Mouse (Mus musculus) heart, postnatal 0 days (tissue): Measurements from ENCODE around the gene Ip6k3. TPM values are rescaled to one million over a fixed set of nuclear protein-coding genes. Genes with fewer than 3 reads are reported as not detected.

Source experiments
- ATAC-seq: fragments of 200-750 bp; cut with Nextera tagmentation; 2 replicates; pipeline ENCODE4 v1.8.0; 2017; ENCODE audit warnings: low read depth, moderate number of reproducible peaks, moderate library complexity; ENCODE audit not compliant: insufficient read depth
- DNase-seq: peaks from one replicate; pipeline ENCODE4 v3.0.0-alpha.2; 2016; ENCODE audit warnings: low spot score
- H3K27ac ChIP-seq: fragments of 300-500 bp; sonication (generic); 2 replicates; pipeline ENCODE4 v1.5.1; 2014; ENCODE audit warnings: low read depth, mild to moderate bottlenecking
- H3K27me3 ChIP-seq: fragments of 300-500 bp; sonication (generic); 2 replicates; pipeline ENCODE4 v1.6.1; 2014; ENCODE audit warnings: low read length, mixed read lengths; ENCODE audit not compliant: control insufficient read depth, insufficient read depth
- H3K36me3 ChIP-seq: fragments of 300-500 bp; sonication (generic); replicated peaks from 2 replicates; pipeline ENCODE4 v1.6.1; 2014; ENCODE audit warnings: low read length, mixed read lengths; ENCODE audit not compliant: control insufficient read depth, insufficient read depth
- H3K4me1 ChIP-seq: fragments of 300-500 bp; sonication (generic); 2 replicates; pipeline ENCODE4 v1.6.1; 2014; ENCODE audit warnings: antibody characterized with exemption; ENCODE audit not compliant: control insufficient read depth, insufficient read depth
- H3K4me2 ChIP-seq: fragments of 300-500 bp; sonication (generic); 2 replicates; pipeline ENCODE4 v1.6.1; 2014; ENCODE audit warnings: low read depth, mild to moderate bottlenecking, low read length, moderate library complexity
- H3K4me3 ChIP-seq: fragments of 300-500 bp; sonication (generic); 2 replicates; pipeline ENCODE4 v1.5.1; 2014; ENCODE audit warnings: low read depth, low read length
- H3K9ac ChIP-seq: fragments of 300-500 bp; sonication (generic); replicated peaks from 2 replicates; pipeline ENCODE4 v1.6.1; 2014; ENCODE audit warnings: low read depth, low read length, mixed read lengths
- H3K9me3 ChIP-seq: fragments of 300-500 bp; sonication (generic); replicated peaks from 2 replicates; pipeline ENCODE4 v1.6.1; 2016; ENCODE audit warnings: low read length; ENCODE audit not compliant: control insufficient read depth
- CTCF ChIP-seq: IDR thresholded peaks from 2 replicates; pipeline ENCODE4 v1.5.1; 2016; ENCODE audit warnings: antibody characterized with exemption, control low read depth, low read depth
- EP300 ChIP-seq: IDR thresholded peaks from 2 replicates; pipeline ENCODE4 v1.6.1; 2016; ENCODE audit warnings: antibody characterized with exemption, low read depth
- WGBS: fragments of 180-500 bp; shearing (Covaris S2); extraction: QIAGEN DNeasy Blood & Tissue Kit; methylation state at CpG from one replicate; pipeline ENCODE4 v1.1.7; 2014; 5-methylcytosine and 5-hydroxymethylcytosine counted together
- polyA plus RNA-seq: library from polyadenylated mRNA; unstranded; fragments of >200 nt; fragmentation: Nextera tagmentation; extraction: Ambion mirVana; gene quantifications from 2 replicates; pipeline ENCODE4 v1.2.1, GENCODE M21; 2015
- total RNA-seq: library from RNA; depleted of rRNA; stranded (reverse); fragments of >200 nt; gene quantifications from 2 replicates; pipeline ENCODE4 v1.2.3, GENCODE M21; 2014; ENCODE audit warnings: low replicate concordance

Ip6k3 gene
- total and polyA plus RNA-seq, 2 experiments from 2014 or later = 3.7 to 6.1 TPM

DNA sequence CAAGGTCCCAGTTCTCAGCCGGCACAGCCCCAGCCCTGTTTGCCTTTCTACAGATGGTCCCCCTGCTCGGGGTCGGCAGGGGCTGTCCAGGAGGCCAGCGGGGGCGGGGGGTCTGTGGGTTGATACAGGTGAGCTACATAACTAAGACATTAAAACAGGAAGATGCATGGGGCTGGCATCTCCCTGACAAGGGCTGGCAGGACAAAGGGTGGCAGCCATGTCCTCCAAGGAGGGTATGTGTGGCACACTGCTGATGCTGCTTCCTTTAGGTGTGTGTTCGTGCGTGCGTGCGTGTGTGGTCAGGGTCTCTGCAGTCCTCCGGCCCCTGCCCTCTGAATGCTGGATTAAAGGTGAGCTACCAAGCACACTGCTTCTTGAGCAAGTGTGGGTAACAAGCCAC is 40.6 kb downstream of the Ip6k3 start:
- H3K4me2 ChIP-seq = no peak overlapping the region
- no peaks in the 10 kb centered on the region for H3K27me3 ChIP-seq
- no peak overlapping the region for H3K27ac ChIP-seq
- no peak for ATAC-seq
- DNase-seq = no peak
- H3K4me1 ChIP-seq = no peaks in the 10 kb centered on the region
- H3K4me3 ChIP-seq = no peak overlapping the region
- H3K9me3 ChIP-seq = no peaks in the 10 kb centered on the region
- TF ChIP-seq CTCF (no peak), EP300 (no peak)
- no peak overlapping the region for H3K9ac ChIP-seq
- H3K36me3 ChIP-seq = peaks cover 29% of the 10 kb centered on the region
- WGBS = 79% methylated on average over 10 of the region's 10 CpGs

DNA sequence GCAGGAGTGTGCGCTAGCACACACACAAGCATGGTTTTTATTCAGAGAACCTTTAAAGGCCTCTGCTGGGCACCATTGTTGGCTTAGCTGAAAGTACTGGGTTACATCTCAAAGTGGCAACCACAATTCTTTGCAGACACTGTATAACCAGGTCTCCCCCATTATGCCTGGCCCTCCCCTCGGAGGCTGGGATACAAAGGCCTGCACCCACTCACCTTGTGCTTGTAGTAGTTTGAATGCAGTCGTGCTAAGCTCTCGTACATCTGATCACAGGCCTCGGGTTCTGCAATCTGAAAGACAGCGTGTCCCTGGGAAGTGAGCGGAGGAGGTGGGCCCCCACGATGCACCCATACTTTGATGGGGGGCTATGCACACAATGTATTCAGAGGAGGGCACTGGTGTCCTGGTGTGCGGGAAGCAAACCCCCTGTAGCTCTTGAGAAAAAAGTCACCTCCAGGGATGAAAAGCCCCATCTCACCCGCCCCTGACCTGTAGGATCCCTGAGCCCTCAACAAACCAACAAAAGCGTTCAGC is 41.9 kb downstream of the Ip6k3 start:
- Histone ChIP-seq H3K27ac (no peak overlapping the region), H3K4me3 (no peak overlapping the region), H3K4me2 (no peak overlapping the region), H3K27me3 (no peaks in the 10 kb centered on the region), H3K4me1 (0 out of 2 replicates have a peak, but pooled peaks cover 2% of the 10 kb centered on the region), H3K9me3 (no peaks in the 10 kb centered on the region), H3K9ac (no peak overlapping the region), H3K36me3 (peaks cover 34% of the 10 kb centered on the region)
- DNase-seq (no peak), ATAC-seq (no peak)
- 89% methylated on average over 11 of the region's 11 CpGs for WGBS
- TF ChIP-seq CTCF = no peak
- no peak for TF ChIP-seq EP300

DNA sequence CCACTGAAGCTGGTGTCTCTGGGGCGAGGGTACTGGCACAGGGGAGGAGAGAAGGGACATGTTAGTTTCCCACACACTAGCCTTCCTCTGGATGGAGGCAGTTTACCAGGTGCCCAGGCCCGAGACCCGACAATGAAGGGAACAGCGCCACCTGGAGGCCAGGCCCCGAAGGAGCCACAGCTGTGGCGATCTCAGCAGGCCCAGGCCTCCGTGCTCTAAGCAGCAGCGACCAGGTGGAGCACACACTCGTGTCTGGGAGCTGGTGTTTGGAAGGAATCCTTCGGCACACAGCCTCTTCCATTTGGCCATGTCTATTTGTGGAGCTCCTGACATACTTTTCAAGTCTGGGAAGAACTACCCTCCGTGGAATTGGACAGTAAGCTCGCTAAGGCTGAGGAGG is 42.4 kb downstream of the Ip6k3 start:
- ATAC-seq = peak; percentile 30; the same call in 1 of the 2 replicates
- Histone ChIP-seq H3K4me3 (no peak overlapping the region), H3K9me3 (no peaks in the 10 kb centered on the region), H3K27me3 (no peaks in the 10 kb centered on the region), H3K36me3 (peaks cover 34% of the 10 kb centered on the region), H3K9ac (no peak overlapping the region), H3K27ac (no peak overlapping the region), H3K4me2 (no peak overlapping the region), H3K4me1 (0 out of 2 replicates have a peak, but pooled peaks cover 4% of the 10 kb centered on the region)
- no peak for TF ChIP-seq EP300
- TF ChIP-seq CTCF = peak; percentile 82
- peak; percentile 39 for DNase-seq
- 40% methylated on average over 12 of the region's 12 CpGs for WGBS

DNA sequence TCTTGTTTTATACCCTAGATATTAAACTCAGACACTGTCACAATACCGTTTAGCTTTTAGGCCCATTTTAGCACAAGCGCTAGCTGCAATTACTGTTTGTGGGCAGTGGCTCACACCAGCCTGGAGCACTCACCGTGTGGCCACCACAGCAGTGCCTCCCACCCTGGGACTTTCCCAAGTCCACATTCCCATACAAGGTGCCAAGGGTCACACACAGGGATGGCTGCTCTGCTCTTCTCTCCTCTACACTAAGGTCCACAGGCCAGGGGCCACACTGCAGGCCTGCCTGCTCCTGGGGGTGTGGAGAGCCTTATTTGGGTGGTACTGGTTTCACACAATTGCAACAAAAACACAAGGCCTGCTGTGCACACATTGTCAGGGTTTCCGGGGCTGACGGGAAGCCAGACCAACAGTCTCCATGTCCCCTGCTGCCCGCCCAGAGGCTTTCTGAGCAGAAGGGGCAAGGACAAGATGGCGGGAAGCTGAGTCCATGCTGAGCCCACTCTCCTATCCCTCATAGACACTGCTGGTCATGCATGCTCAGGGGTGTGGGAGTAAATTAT is 43.7 kb downstream of the Ip6k3 start:
- peaks cover 34% of the 10 kb centered on the region for H3K36me3 ChIP-seq
- no peak overlapping the region for H3K9ac ChIP-seq
- no peak for TF ChIP-seq EP300
- no peak for TF ChIP-seq CTCF
- no peak overlapping the region for H3K4me3 ChIP-seq
- 0 out of 2 replicates have a peak, but pooled peaks cover 4% of the 10 kb centered on the region for H3K4me1 ChIP-seq
- H3K9me3 ChIP-seq = no peaks in the 10 kb centered on the region
- 84% methylated on average over 7 of the region's 7 CpGs for WGBS
- H3K27me3 ChIP-seq = no peaks in the 10 kb centered on the region
- no peak overlapping the region for H3K4me2 ChIP-seq
- no peak for DNase-seq
- 0 out of 2 replicates have a peak overlapping the region, but pooled peaks have one; percentile 22 for H3K27ac ChIP-seq
- no peak for ATAC-seq

DNA sequence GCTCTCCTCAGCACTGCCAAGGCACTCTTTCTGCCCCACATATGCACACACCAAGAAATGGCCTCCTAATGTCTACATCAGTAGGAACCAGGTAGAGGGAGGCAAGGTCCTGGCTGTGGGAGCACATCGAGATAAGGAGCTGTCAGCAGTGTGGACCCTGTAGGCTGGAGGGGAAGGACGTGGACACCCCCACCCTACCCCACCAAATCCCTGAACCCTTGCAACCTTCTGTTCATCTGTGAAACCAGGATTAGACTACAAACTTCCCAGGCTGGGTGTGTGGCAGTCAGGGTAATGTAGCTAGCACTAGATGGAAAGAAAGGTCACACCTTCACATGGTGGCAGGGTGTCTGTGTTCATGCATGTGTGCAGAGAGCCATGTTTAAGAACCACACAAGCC is 44.5 kb downstream of the Ip6k3 start:
- Histone ChIP-seq H3K27ac (no peak overlapping the region), H3K9ac (no peak overlapping the region), H3K27me3 (no peaks in the 10 kb centered on the region), H3K36me3 (peaks cover 34% of the 10 kb centered on the region), H3K4me3 (no peak overlapping the region), H3K4me2 (no peak overlapping the region), H3K4me1 (0 out of 2 replicates have a peak, but pooled peaks cover 4% of the 10 kb centered on the region), H3K9me3 (no peaks in the 10 kb centered on the region)
- DNase-seq = no peak
- no peak for TF ChIP-seq EP300
- TF ChIP-seq CTCF = no peak
- WGBS = 68% methylated on average over 2 of the region's 2 CpGs
- ATAC-seq = no peak
